Mouse (Mus musculus) spleen, postnatal 10 days (tissue): ENCODE data around the gene Il21.

ENCODE experiments used
- DNase-seq, 2 experiments: peaks; one replicate each; pipeline ENCODE4 v3.0.0; 2021 to 2022; ENCODE audit warnings: low spot score in 2 of 2

Il21 gene

GRCm38 (mm10) chr3:37191953-37192352 is 40.5 kb downstream of the Il21 start:
- no peak for DNase-seq

DNA sequence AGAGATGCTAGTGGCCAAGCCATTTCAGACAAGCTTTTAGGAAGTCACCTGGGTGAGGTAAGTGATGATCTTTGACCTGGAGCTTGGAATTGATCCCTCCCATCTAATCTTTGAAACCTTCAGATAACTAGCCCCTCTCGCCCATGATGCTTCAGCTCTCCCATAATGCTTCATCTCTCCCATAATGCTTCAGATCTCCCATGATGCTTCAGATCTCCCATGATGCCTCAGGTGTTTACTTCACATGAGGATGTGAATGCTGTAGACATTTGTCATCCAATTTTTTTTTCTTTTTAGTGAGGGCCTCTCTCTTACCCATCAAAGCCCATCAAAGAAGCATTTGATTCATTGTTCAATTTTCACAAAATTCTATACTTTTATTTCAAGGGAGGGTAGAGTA is 46.9 kb downstream of the Il21 start:
- DNase-seq = no peak

- DNase-seq = no peak
These were observed 49.8 kb downstream of the Il21 start for GRCm38 (mm10) chr3:37182415-37183269.

GRCm38 (mm10) chr3:37181041-37181440 is 51.4 kb downstream of the Il21 start:
- no peak for DNase-seq

DNA sequence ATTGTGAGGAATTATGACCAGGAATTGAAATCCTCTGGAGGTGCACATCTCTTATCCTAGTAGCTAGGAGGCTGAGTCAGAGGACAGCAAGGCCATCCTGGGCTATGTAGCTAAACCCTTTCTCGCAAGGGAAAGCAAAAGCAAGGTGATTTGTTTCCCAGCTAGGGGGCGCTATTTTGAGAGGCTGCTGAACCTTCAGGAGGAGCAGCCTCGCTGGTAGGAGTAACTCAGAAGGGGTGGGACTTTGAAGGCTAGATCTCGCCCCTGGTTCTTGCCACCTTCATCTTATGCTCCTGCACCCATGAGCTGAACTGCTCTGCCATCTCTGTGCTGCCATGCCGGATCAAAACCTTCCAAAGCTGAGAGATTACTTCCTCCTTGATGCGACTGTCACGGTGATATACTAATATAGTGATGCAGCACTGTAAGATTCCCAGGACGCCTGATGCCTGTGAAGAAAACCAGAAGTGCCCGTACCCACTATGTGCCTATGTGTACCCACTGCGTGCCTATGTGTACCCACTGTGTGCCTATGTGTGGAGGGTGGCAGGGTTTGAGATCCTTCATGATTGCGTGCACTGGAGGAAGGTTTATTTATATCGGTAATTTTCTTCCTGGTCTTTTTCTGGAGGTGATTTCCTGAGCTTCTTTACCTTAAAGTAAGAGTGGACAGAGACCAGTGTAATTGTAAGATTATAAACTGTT is 52.2 kb downstream of the Il21 start:
- DNase-seq = peak in 1 of 2 experiments; percentile 45

DNA sequence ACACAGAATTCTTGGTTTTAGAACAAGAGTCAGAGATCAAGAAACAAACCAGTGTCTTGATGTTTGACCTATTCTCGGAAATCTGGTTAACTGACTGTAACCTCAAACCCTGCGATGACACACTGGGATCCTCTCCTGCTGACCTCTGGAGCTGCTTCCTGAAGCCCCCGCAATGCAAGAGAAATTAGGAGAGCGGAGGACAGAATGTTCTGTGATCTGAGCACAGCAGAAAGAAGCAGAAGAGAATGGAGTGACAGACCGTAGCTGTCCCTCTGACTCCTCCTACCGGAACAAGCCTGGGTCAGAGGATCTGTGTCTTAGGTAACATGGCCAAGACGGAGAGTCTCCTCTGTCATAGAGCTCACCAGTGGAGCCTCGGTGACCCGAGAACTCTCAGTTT is 53.0 kb downstream of the Il21 start:
- DNase-seq = no peak

DNA sequence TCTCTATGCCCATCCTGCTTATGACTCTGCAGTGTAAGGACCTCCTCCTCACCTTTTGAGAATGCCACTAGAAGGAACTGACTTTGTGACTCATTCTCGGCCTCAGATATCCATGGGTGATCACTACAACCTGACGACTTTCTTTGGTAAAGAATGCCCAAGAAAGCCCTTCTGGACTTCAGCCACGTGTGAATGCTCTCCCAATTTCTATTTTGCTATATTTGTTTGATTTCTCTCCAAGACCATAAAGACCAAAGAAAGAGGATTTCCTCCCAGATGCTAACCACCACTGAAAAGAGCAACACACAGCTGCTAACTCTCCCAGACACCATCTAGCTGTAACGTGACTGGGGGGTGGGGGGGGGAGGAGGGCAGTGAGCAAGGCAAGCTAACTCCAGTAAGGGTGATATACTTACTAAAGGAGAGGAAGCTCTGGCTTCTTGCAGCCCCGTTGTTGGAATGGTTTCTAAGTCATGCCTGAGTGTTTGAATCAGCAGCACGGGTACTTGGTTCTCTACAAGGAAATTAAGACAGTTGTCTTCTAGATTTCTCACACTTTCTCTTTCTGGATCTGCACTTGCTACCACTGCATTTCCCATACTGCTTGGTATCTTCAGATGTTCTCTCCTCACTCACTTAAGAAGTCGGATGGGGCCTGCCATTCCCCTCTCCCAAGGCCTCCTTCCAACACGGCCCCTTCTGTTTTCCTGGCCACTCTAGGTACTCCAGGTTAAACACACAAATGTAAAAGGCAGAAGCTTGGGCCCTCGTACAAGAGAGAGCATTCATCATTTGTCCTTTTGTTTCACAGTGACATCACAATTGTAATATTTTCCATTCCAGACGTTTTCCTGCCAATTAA is 57.5 kb downstream of the Il21 start:
- no peak for DNase-seq

- no peak for DNase-seq
These were observed 59.2 kb downstream of the Il21 start for GRCm38 (mm10) chr3:37173285-37173684.
